Mouse (Mus musculus): ENCODE results near the gene Rbbp6.

DNA sequence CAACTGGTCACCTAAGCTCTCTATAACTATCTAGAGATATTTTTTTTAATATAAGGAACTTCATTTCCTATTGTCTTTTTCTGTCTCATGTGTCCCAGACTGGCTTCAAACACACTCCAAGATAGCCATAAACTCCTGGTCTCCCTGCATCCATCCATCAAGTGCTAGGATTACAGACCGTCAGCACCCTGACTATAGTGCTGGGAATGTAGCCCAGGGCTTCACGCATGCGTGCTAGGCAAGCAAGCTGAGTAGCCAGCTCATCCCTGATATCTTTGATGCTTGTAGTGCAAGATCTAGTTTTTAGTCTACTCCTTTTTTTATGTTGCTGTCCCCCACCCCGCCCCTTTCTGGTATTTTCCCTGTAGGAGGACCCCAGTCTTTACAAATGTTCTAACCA lies 42.3 kb downstream of the Rbbp6 start:
- no peak for TF ChIP-seq POLR2A (IDR thresholded peaks at IDR 0.05; ENCODE audit: borderline replicate concordance, insufficient read depth, low read length)
- no peak for TF ChIP-seq CTCF (IDR thresholded peaks at IDR 0.05; ENCODE audit: borderline replicate concordance, insufficient read depth, low read depth, low read length)

All from cerebellum, adult 2 months (tissue).